Mouse (Mus musculus) cortical plate, adult 2 months (tissue): ENCODE measurements at regions not wholly inside any gene's neighbourhood (a gene's known extent, or its start where the extent isn't known, plus 50 kb on each side); places are given as distances from the start of the nearest gene placed in this dataset.

Source experiments
- CTCF ChIP-seq: fragments of 200-500 bp; IDR thresholded peaks from 2 replicates; pipeline ENCODE4 v1.5.1; 2011; ENCODE audit warnings: mild to moderate bottlenecking, control low read depth, low read length; ENCODE audit not compliant: insufficient read depth; ENCODE audit errors: extremely low read depth
- POLR2A ChIP-seq: fragments of 200-500 bp; IDR thresholded peaks from 2 replicates; pipeline ENCODE4 v1.6.1; 2011; ENCODE audit warnings: mild to moderate bottlenecking, low read length, control low read depth; ENCODE audit not compliant: insufficient read depth; ENCODE audit errors: extremely low read depth

GRCm38 (mm10) chr5:133320626-133321025, 777.5 kb upstream of the Auts2 start:
- TF ChIP-seq CTCF (no peak), POLR2A (no peak)
